Mouse (Mus musculus) CH12.LX (cell line): ENCODE results near the gene Bpnt1. TPM values are rescaled to one million over a fixed set of nuclear protein-coding genes. Genes with fewer than 3 reads are reported as not detected.

Experiments
- DNase-seq: peaks from one replicate; pipeline ENCODE4 v3.0.0-alpha.2; 2013; ENCODE audit errors: extremely low read depth
- H3K27ac ChIP-seq: 2 replicates; pipeline ENCODE4 v1.5.1; 2012; ENCODE audit warnings: low read depth, mild to moderate bottlenecking, control low read depth, moderate library complexity; ENCODE audit not compliant: insufficient read depth
- H3K27me3 ChIP-seq: replicated peaks from 2 replicates; pipeline ENCODE3; 2012; ENCODE audit warnings: inconsistent platforms
- H3K36me3 ChIP-seq, 2 experiments: replicated peaks in 1 of 2; 2 replicates each; pipeline versions ENCODE3 to v1.6.1; 2012; ENCODE audit warnings: inconsistent platforms in 1 of 2, low read length in 1 of 2, mild to moderate bottlenecking in 1 of 2, mixed read lengths in 1 of 2, moderate library complexity in 1 of 2; ENCODE audit not compliant: control insufficient read depth in 1 of 2, insufficient read depth in 1 of 2
- H3K4me1 ChIP-seq, 2 experiments: 2 replicates each; pipeline ENCODE4 v1.6.1; 2012; ENCODE audit warnings: inconsistent platforms in 1 of 2, moderate library complexity in 1 of 2; ENCODE audit not compliant: insufficient read depth in 2 of 2, control insufficient read depth in 1 of 2
- H3K4me2 ChIP-seq: 2 replicates; pipeline ENCODE4 v1.6.1; 2012; ENCODE audit warnings: low read depth, mild to moderate bottlenecking, control low read depth; ENCODE audit not compliant: poor library complexity, insufficient read depth, severe bottlenecking
- H3K4me3 ChIP-seq, 3 experiments: fragments of 150-350 bp in 1 of 3; sonication (generic) in 1 of 3; replicated peaks in 1 of 3; 2 replicates each; pipeline versions ENCODE3 to v1.5.1; 2011 to 2012; ENCODE audit warnings: low read depth in 2 of 3, low read length in 2 of 3, mild to moderate bottlenecking in 2 of 3, moderate library complexity in 2 of 3, control low read depth in 1 of 3, improper control_type of control experiment in 1 of 3, inconsistent platforms in 1 of 3, mixed read lengths in 1 of 3; ENCODE audit not compliant: poor library complexity in 1 of 3
- H3K79me2 ChIP-seq: replicated peaks from 2 replicates; pipeline ENCODE4 v1.6.1; 2012; ENCODE audit warnings: mild to moderate bottlenecking, moderate library complexity; ENCODE audit not compliant: control insufficient read depth, poor library complexity, insufficient read depth, severe bottlenecking; ENCODE audit errors: extremely low read depth
- H3K9ac ChIP-seq: 2 replicates; pipeline ENCODE4 v1.6.1; 2012; ENCODE audit warnings: low read depth, mild to moderate bottlenecking, control low read depth, moderate library complexity; ENCODE audit not compliant: insufficient read depth
- H3K9me3 ChIP-seq: replicated peaks from 2 replicates; pipeline ENCODE3; 2012; ENCODE audit warnings: low read length, inconsistent platforms, mixed read lengths
- BHLHE40 ChIP-seq: IDR thresholded peaks from 2 replicates; pipeline ENCODE4 v1.6.1; 2011; ENCODE audit warnings: mild to moderate bottlenecking, low read depth, low read length, improper control_type of control experiment
- CHD1 ChIP-seq: IDR thresholded peaks from 2 replicates; pipeline ENCODE4 v1.6.1; 2012; ENCODE audit warnings: low read depth, low read length, improper control_type of control experiment, inconsistent platforms
- CHD2 ChIP-seq: IDR thresholded peaks from 2 replicates; pipeline ENCODE4 v1.6.1; 2011; ENCODE audit warnings: low read length, improper control_type of control experiment
- EP300 ChIP-seq: IDR thresholded peaks from 2 replicates; pipeline ENCODE4 v1.6.1; 2011; ENCODE audit warnings: low read length, improper control_type of control experiment
- GABPA ChIP-seq: IDR thresholded peaks from 2 replicates; pipeline ENCODE4 v1.6.1; 2012; ENCODE audit warnings: low read depth, low read length, improper control_type of control experiment, inconsistent platforms; ENCODE audit not compliant: insufficient replicate concordance
- JUND ChIP-seq: conservative IDR thresholded peaks from 2 replicates; pipeline ENCODE4 v1.6.1; 2011; ENCODE audit warnings: low read depth, low read length, improper control_type of control experiment
- NELFE ChIP-seq: IDR thresholded peaks from 2 replicates; pipeline ENCODE4 v1.6.1; 2011; ENCODE audit warnings: low read depth, low read length, improper control_type of control experiment
- NRF1 ChIP-seq: IDR thresholded peaks from 2 replicates; pipeline ENCODE4 v1.6.1; 2014; ENCODE audit warnings: low read depth, mild to moderate bottlenecking, inconsistent platforms, low read length, improper control_type of control experiment, moderate library complexity
- RAD21 ChIP-seq: IDR thresholded peaks from 2 replicates; pipeline ENCODE4 v1.6.1; 2011; ENCODE audit warnings: low read depth, mild to moderate bottlenecking, low read length, improper control_type of control experiment, moderate library complexity
- USF2 ChIP-seq: conservative IDR thresholded peaks from 2 replicates; pipeline ENCODE4 v1.6.1; 2011; ENCODE audit warnings: low read depth, low read length, improper control_type of control experiment
- ZC3H11A ChIP-seq: IDR thresholded peaks from 2 replicates; pipeline ENCODE4 v1.6.1; 2012; ENCODE audit warnings: low read depth, mild to moderate bottlenecking, inconsistent platforms, low read length, improper control_type of control experiment
- ZKSCAN1 ChIP-seq: IDR thresholded peaks from 2 replicates; pipeline ENCODE4 v1.6.1; 2012; ENCODE audit warnings: low read depth, inconsistent platforms, low read length, improper control_type of control experiment, borderline replicate concordance
- ZNF384 ChIP-seq: IDR thresholded peaks from 2 replicates; pipeline ENCODE4 v1.6.1; 2012; ENCODE audit warnings: low read depth, low read length, improper control_type of control experiment, inconsistent platforms
- dilution Hi-C: fragments of 300-500 bp; cut with MboI; formaldehyde crosslinking; loops from 2 replicates; pipeline ENCODE4 v1.14.3; 2020; ENCODE audit warnings: low sequenced_read_pairs; ENCODE audit not compliant: extremely low pct_unique_long_range_greater_than_20kb, extremely low pct_ligation_motif_present
- in situ Hi-C: fragments of 300-500 bp; cut with MboI; formaldehyde crosslinking; loops from 3 replicates; pipeline ENCODE4 v1.14.3; 2019; ENCODE audit warnings: low sequenced_read_pairs, low pct_ligation_motif_present, low pct_unique_long_range_greater_than_20kb, mixed read lengths
- polyA plus RNA-seq: library from polyadenylated mRNA; unstranded; fragments of >175 nt; gene quantifications from 2 replicates; pipeline ENCODE4 v1.2.1, GENCODE M21; 2012; ENCODE audit warnings: low read depth; ENCODE audit not compliant: insufficient read length
- total RNA-seq, 2 experiments: library from RNA; depleted of rRNA; stranded (reverse); fragments of 300-350 nt in 1 of 2; fragments of >200 nt in 1 of 2; gene quantifications; 2 replicates each; pipeline ENCODE4 v1.2.3; 2012 to 2014

Bpnt1 gene
- total and polyA plus RNA-seq, 3 experiments: 38.4 to 71.9 (median 59.4) TPM

DNA sequence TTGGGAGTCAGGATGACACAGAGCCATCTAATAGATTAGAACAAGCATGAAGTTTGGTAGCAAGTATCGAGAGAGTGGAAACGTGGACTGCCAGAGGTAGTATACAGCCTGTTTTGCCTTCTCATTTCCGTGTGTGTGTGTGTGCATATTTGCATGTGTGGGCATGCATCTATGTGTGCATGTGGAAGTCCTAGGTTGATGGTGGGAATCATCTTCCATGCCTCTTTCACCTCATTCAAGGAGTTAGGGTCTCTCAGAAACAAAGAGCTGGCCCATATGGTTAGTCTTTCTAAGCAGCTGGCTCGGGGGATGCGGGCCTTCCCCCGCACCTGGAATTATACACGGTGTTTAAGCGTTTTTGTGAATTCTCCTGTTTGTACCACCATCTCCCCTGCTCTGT is 2.1 kb upstream of the Bpnt1 start:
- H3K27me3 ChIP-seq: no peaks in the 10 kb centered on the region
- H3K4me3 ChIP-seq: peak overlapping the region; percentile 85 to 89 (median 89)
- peak; percentile 33 for DNase-seq
- TF ChIP-seq JUND: no peak
- TF ChIP-seq BHLHE40: 0 out of 2 replicates have a peak, but pooled peaks have one; percentile 23
- TF ChIP-seq CHD1: peak; percentile 23; the same call in 1 of the 2 replicates
- TF ChIP-seq, all 38 proteins: peak for 2
- in situ Hi-C loops: no loop called here
- Histone ChIP-seq H3K27ac (peak overlapping the region; percentile 34; the same call in 1 of the 2 replicates), H3K9me3 (no peaks in the 10 kb centered on the region), H3K4me1 (peaks cover 0 to 37% of the 10 kb centered on the region in 2 experiments; a peak in 3 of 4 replicates), H3K4me2 (peak overlapping the region; percentile 47), H3K9ac (peak overlapping the region; percentile 78), H3K79me2 (peaks cover 18% of the 10 kb centered on the region), H3K36me3 (peaks cover 19 to 29% of the 10 kb centered on the region in 2 experiments)
- dilution Hi-C loops: no loop called here

DNA sequence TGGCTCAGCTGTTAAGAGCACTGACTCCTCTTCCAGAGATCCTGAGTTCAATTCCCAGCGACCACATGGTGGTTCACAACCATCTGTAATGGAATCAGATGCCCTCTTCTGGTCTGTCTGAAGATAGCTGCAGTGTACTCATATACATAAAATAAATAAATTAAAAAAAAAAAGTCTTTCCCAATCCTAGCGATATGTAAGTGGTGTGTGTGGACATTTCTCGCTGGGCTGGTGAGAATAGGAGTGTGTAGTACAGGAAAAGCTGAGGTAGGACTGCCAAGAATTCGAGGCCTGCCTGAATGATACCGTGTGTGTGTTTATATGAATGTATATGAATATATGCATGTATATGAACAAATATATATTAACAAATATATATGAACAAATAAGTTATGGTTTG is 585 bp upstream of the Bpnt1 start:
- H3K79me2 ChIP-seq: peaks cover 28% of the 10 kb centered on the region
- peak overlapping the region in 2 of 3 experiments; percentile 49 to 70 for H3K4me3 ChIP-seq
- H3K4me1 ChIP-seq: peaks cover 0 to 50% of the 10 kb centered on the region in 2 experiments; a peak in 2 of 4 replicates
- in situ Hi-C loops: no loop called here
- H3K27ac ChIP-seq: no peak overlapping the region
- H3K9me3 ChIP-seq: no peaks in the 10 kb centered on the region
- DNase-seq: no peak
- no peak overlapping the region; the same call in 1 of the 2 replicates for H3K4me2 ChIP-seq
- TF ChIP-seq ZNF384 (peak; percentile 13; the same call in 1 of the 2 replicates), EP300 (no peak), NRF1 (no peak)
- H3K36me3 ChIP-seq: peaks cover 7 to 18% of the 10 kb centered on the region in 2 experiments
- H3K27me3 ChIP-seq: no peaks in the 10 kb centered on the region
- H3K9ac ChIP-seq: no peak overlapping the region
- dilution Hi-C loops: no loop called here

DNA sequence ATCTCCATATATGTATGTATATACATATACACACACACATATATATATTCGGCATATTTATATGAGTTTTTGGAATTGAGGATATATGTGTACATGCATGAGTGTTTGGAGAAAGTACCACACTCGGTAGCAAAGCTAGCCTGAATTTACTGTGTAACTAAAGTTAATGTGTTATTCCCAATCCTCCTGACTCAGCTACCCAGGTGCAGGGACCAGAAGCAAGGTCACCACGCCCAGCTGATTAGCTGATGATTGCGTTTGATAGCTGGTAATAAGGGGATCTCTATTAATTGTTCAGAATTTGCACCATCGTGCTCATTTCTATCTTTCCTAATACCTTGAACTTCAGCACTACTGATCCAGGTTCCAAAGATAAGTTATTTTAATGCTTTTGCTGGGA is 1.7 kb downstream of the Bpnt1 start:
- H3K27me3 ChIP-seq: no peaks in the 10 kb centered on the region
- dilution Hi-C loops: no loop called here
- H3K4me3 ChIP-seq: no peak overlapping the region
- TF ChIP-seq CHD2 (no peak), GABPA (no peak), RAD21 (no peak), ZKSCAN1 (no peak), NRF1 (no peak), ZC3H11A (no peak), NELFE (no peak), EP300 (no peak), USF2 (no peak), CHD1 (no peak)
- peaks cover 0 to 53% of the 10 kb centered on the region in 2 experiments; a peak in 2 of 4 replicates for H3K4me1 ChIP-seq
- H3K9ac ChIP-seq: no peak overlapping the region
- H3K9me3 ChIP-seq: no peaks in the 10 kb centered on the region
- H3K79me2 ChIP-seq: peaks cover 31% of the 10 kb centered on the region
- in situ Hi-C loops: no loop called here
- no peak for DNase-seq
- H3K27ac ChIP-seq: no peak overlapping the region
- H3K36me3 ChIP-seq: peaks cover 3 to 23% of the 10 kb centered on the region in 2 experiments
- H3K4me2 ChIP-seq: no peak overlapping the region; the same call in 1 of the 2 replicates
